Mouse (Mus musculus): ENCODE measurements around the gene Sgip1.

GRCm38 (mm10) chr4:102944325-102944724 is 203.2 kb downstream of the Sgip1 start:
- no peak for TF ChIP-seq CTCF (IDR thresholded peaks at IDR 0.05; ENCODE audit: extremely low read depth, insufficient read length, insufficient replicate concordance, low read depth, low read length)
- no peak for TF ChIP-seq POLR2A (IDR thresholded peaks at IDR 0.05; ENCODE audit: low read depth, low read length)

All from small intestine, adult 2 months (tissue).